ENCODE assay signal across 13 mouse cellular contexts in genomic region chr1:152030546-152030945, GRCm38 (mm10). TPM values are rescaled to one million over a fixed set of nuclear protein-coding genes. Genes with fewer than 3 reads are reported as not detected.
DNase-seq lines count a peak whose midpoint lies in the region; ATAC-seq lines count a peak whose summit lies in the region.
"Had no signal": no experiment of that assay in that cellular context is flagged by ENCODE, and none has a peak within 500 bp of the region (broad histone marks: within the 10 kb centered on the region; RNA-seq: fewer than 3 reads in every experiment).

No protein-coding gene starts in this region.

- H3K4me2 ChIP-seq in hindbrain, embryonic 16.5 days (ENCODE audit: low read length) = no peak overlapping the region
- H3K4me2 ChIP-seq in neural tube, embryonic 15.5 days = no peak overlapping the region
- no peak overlapping the region for H3K4me2 ChIP-seq in intestine, embryonic 16.5 days (ENCODE audit: low read depth, low read length)
- H3K4me2 ChIP-seq: heart, embryonic 13.5 days had no signal

- H3K27me3 ChIP-seq in hindbrain, embryonic 16.5 days (replicated peaks; ENCODE audit: control insufficient read depth, insufficient read depth, low read length) = no peaks in the 10 kb centered on the region
- no peaks in the 10 kb centered on the region for H3K27me3 ChIP-seq in neural tube, embryonic 15.5 days (replicated peaks)
- no peaks in the 10 kb centered on the region for H3K27me3 ChIP-seq in intestine, embryonic 16.5 days (replicated peaks; ENCODE audit: control insufficient read depth, insufficient read depth, low read length)
- H3K27me3 ChIP-seq: heart, embryonic 13.5 days had no signal

- peak; percentile 46 for DNase-seq in adrenal gland, adult 2 months
- DNase-seq in adrenal gland, adult 8-10 months = no peak
- peak; percentile 27 for DNase-seq in ovary, postnatal 36 days (ENCODE audit: low spot score)
- DNase-seq in ovary, postnatal 14 days (ENCODE audit: low spot score) = no peak
- DNase-seq in T-cell, adult 2 months (ENCODE audit: low spot score) = no peak
- DNase-seq: cerebellum, adult 8-10 months; kidney, adult 8-10 months; thymus, postnatal 25 days had no signal

- H3K4me3 ChIP-seq in hindbrain, embryonic 16.5 days (ENCODE audit: low read length) = no peak overlapping the region
- H3K4me3 ChIP-seq in neural tube, embryonic 15.5 days (replicated peaks) = no peak overlapping the region
- H3K4me3 ChIP-seq in intestine, embryonic 16.5 days (ENCODE audit: low read length) = no peak overlapping the region
- H3K4me3 ChIP-seq: erythroblast, embryonic 14.5 days; heart, embryonic 13.5 days had no signal

- 28% methylated on average over 6 of the region's 6 CpGs for WGBS in hindbrain, embryonic 16.5 days
- 31% methylated on average over 6 of the region's 6 CpGs for WGBS in neural tube, embryonic 15.5 days
- WGBS in intestine, embryonic 16.5 days = 61% methylated on average over 6 of the region's 6 CpGs

- no peaks in the 10 kb centered on the region for H3K9me3 ChIP-seq in hindbrain, embryonic 16.5 days (ENCODE audit: control insufficient read depth, low read length)
- H3K9me3 ChIP-seq in neural tube, embryonic 15.5 days (replicated peaks) = no peaks in the 10 kb centered on the region
- no peaks in the 10 kb centered on the region; the same call in 1 of the 2 replicates for H3K9me3 ChIP-seq in intestine, embryonic 16.5 days (ENCODE audit: control insufficient read depth, low read length)

- ATAC-seq in hindbrain, embryonic 16.5 days = 0 out of 2 replicates have a peak, but pooled peaks have one; percentile 38
- no peak for ATAC-seq in neural tube, embryonic 15.5 days (ENCODE audit: low FRiP score)
- ATAC-seq in intestine, embryonic 16.5 days = no peak

- H3K36me3 ChIP-seq in hindbrain, embryonic 16.5 days (ENCODE audit: control insufficient read depth, insufficient read depth, low read length) = no peaks in the 10 kb centered on the region
- no peaks in the 10 kb centered on the region for H3K36me3 ChIP-seq in neural tube, embryonic 15.5 days
- no peaks in the 10 kb centered on the region for H3K36me3 ChIP-seq in intestine, embryonic 16.5 days (ENCODE audit: control insufficient read depth, insufficient read depth, low read length)

- no peak overlapping the region for H3K9ac ChIP-seq in hindbrain, embryonic 16.5 days (ENCODE audit: low read depth, low read length)
- H3K9ac ChIP-seq in neural tube, embryonic 15.5 days (replicated peaks) = no peak overlapping the region
- H3K9ac ChIP-seq in intestine, embryonic 16.5 days (ENCODE audit: low read depth, low read length) = no peak overlapping the region
- H3K9ac ChIP-seq: heart, embryonic 13.5 days had no signal

- no peaks in the 10 kb centered on the region for H3K4me1 ChIP-seq in hindbrain, embryonic 16.5 days (ENCODE audit: control insufficient read depth, insufficient read depth, low read depth, low read length)
- H3K4me1 ChIP-seq in neural tube, embryonic 15.5 days = 0 out of 2 replicates have a peak, but pooled peaks cover 8% of the 10 kb centered on the region
- H3K4me1 ChIP-seq in intestine, embryonic 16.5 days (ENCODE audit: control insufficient read depth, insufficient read depth, low read length) = peaks cover 8% of the 10 kb centered on the region

- H3K27ac ChIP-seq in hindbrain, embryonic 16.5 days (ENCODE audit: low read depth, low read length) = no peak overlapping the region
- H3K27ac ChIP-seq in neural tube, embryonic 15.5 days (replicated peaks) = peak overlapping the region; percentile 33; the same call in 1 of the 2 replicates
- H3K27ac ChIP-seq in intestine, embryonic 16.5 days (ENCODE audit: low read length) = no peak overlapping the region
- H3K27ac ChIP-seq: heart, embryonic 13.5 days had no signal

RNA-seq across cellular contexts. Expression of gene 1700025G04Rik, which starts 59.4 kb away (rescaled TPM):
- total RNA-seq in adrenal gland, adult 2 months (2021) = 10 to 100 TPM; 53.7 to 66.1 TPM
- 2.6 and 3.0 TPM in 2 replicates for polyA plus RNA-seq in adrenal gland, adult 2 months (2012; rRNA removed)
- 10 to 100 TPM; 49.0 to 83.7 (median 64.8) TPM for total RNA-seq in adrenal gland, adult 8-10 months (2022)
- 24.9 TPM in 2 replicates for polyA plus RNA-seq in hindbrain, embryonic 16.5 days (2015; fragmentation: Nextera tagmentation; extraction: Ambion mirVana)
- polyA plus RNA-seq in neural tube, embryonic 15.5 days (2015; fragmentation: Nextera tagmentation; extraction: Ambion mirVana) = 35.7 and 37.1 TPM in 2 replicates
- polyA plus RNA-seq in intestine, embryonic 16.5 days (2015; fragmentation: Nextera tagmentation; extraction: Ambion mirVana) = 18.5 and 20.2 TPM in 2 replicates

Comparison
In these comparisons a context has a peak if more than half of its experiments do, and no peak if none do; other contexts are left out.
1. DNase-seq: peak in adrenal gland, adult 2 months (single experiment) and ovary, postnatal 36 days (single experiment); none in adrenal gland, adult 8-10 months (single experiment), ovary, postnatal 14 days (single experiment) and T-cell, adult 2 months (single experiment).